Mouse (Mus musculus) neural tube, embryonic 14.5 days (tissue): ENCODE data around the gene Hps4. TPM values are rescaled to one million over a fixed set of nuclear protein-coding genes. Genes with fewer than 3 reads are reported as not detected.

Experiments
- ATAC-seq: fragments of 200-750 bp; cut with Nextera tagmentation; 2 replicates; pipeline ENCODE4 v1.8.0; 2017; ENCODE audit warnings: low read depth, mild to moderate bottlenecking, moderate TSS enrichment, moderate library complexity
- H3K27ac ChIP-seq: fragments of 300-500 bp; sonication (generic); 2 replicates; pipeline ENCODE4 v1.5.1; 2014; ENCODE audit warnings: low read depth, mild to moderate bottlenecking, control low read depth, low read length, moderate library complexity, mixed read lengths
- H3K27me3 ChIP-seq: fragments of 300-500 bp; sonication (generic); 2 replicates; pipeline ENCODE4 v1.6.1; 2014; ENCODE audit warnings: low read length; ENCODE audit not compliant: control insufficient read depth, insufficient read depth
- H3K36me3 ChIP-seq: fragments of 300-500 bp; sonication (generic); 2 replicates; pipeline ENCODE4 v1.6.1; 2014; ENCODE audit warnings: low read length, mixed read lengths; ENCODE audit not compliant: control insufficient read depth, insufficient read depth
- H3K4me1 ChIP-seq: fragments of 300-500 bp; sonication (generic); 2 replicates; pipeline ENCODE4 v1.6.1; 2014; ENCODE audit warnings: low read length; ENCODE audit not compliant: control insufficient read depth, insufficient read depth
- H3K4me2 ChIP-seq: fragments of 300-500 bp; sonication (generic); 2 replicates; pipeline ENCODE4 v1.6.1; 2014; ENCODE audit warnings: mild to moderate bottlenecking, low read depth, low read length, control low read depth
- H3K4me3 ChIP-seq: fragments of 300-500 bp; sonication (generic); 2 replicates; pipeline ENCODE4 v1.5.1; 2014; ENCODE audit warnings: low read depth, low read length, control low read depth, mixed read lengths
- H3K9ac ChIP-seq: fragments of 300-500 bp; sonication (generic); replicated peaks from 2 replicates; pipeline ENCODE4 v1.6.1; 2014; ENCODE audit warnings: low read depth, mild to moderate bottlenecking, control low read depth, low read length, mixed read lengths
- H3K9me3 ChIP-seq: fragments of 300-500 bp; sonication (generic); 2 replicates; pipeline ENCODE4 v1.6.1; 2016; ENCODE audit warnings: low read length; ENCODE audit not compliant: control insufficient read depth
- WGBS: fragments of 180-500 bp; shearing (Covaris S2); extraction: QIAGEN DNeasy Blood & Tissue Kit; methylation state at CpG from one replicate; pipeline ENCODE4 v1.1.7; 2014; 5-methylcytosine and 5-hydroxymethylcytosine counted together
- polyA plus RNA-seq: library from polyadenylated mRNA; unstranded; fragments of >200 nt; fragmentation: Nextera tagmentation; extraction: Ambion mirVana; gene quantifications from 2 replicates; pipeline ENCODE4 v1.2.1, GENCODE M21; 2014

The Hps4 gene
- polyA plus RNA-seq, 1 experiment from 2014 or later, result 42.9 TPM

DNA sequence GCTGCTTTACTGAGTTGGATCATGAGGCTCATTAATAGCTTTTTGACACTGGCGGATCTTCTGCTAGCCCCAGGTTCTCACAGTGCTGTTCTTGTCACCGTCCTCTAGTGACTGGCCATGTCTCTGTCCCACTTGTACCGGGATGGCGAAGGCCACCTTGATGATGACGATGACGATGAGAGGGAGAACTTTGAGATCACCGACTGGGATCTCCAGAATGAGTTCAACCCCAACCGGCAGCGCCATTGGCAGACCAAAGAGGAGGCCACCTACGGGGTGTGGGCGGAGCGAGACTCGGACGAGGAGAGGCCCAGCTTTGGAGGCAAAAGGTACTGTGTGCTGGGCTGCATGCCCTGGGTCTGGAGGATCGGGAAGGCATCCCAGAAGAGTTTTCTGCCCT lies 15.0 kb upstream of the Hps4 start:
- Histone ChIP-seq H3K27me3 (no peaks in the 10 kb centered on the region), H3K4me1 (peaks cover 16% of the 10 kb centered on the region), H3K9ac (no peak overlapping the region), H3K4me2 (no peak overlapping the region), H3K36me3 (peaks cover 33% of the 10 kb centered on the region), H3K27ac (no peak overlapping the region), H3K4me3 (no peak overlapping the region), H3K9me3 (no peaks in the 10 kb centered on the region)
- no peak for ATAC-seq
- WGBS, result 94% methylated on average over 15 of the region's 15 CpGs

DNA sequence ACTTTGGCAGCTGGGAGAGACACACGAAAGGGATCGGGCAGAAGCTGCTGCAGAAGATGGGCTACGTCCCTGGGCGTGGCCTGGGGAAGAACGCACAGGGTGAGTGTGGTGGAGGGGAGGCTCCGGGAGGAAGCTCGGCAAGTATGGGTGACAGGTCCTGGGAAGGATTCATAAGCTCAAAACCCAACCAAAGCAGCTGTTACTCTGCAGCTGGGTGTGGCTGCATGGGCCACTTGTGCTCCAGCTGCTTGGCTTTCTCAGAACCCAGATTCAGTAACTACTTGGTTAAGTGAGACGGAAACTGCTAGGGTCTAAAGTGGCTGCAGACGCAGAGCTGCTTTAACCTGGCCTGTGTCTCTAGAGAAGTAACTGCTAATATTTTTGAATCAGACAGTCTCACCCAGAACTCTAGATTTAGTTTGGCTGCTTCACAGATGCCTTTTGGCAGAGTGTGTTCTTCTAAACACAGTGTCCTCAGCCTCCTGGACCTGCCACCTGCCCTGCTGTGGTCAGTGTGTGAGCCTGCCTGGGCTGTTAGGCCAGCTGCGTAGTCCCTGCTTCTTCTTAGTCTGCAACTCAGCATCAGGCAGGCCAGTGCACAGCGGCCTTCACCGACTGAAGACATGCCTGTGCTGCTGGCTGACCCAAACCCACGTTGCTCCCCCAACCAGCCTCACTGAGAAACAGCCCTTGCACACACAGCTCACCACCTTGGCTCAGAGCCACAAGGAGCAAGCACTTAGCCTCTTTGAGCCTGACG lies 12.9 kb upstream of the Hps4 start:
- H3K27me3 ChIP-seq, result no peaks in the 10 kb centered on the region
- peaks cover 15% of the 10 kb centered on the region for H3K4me1 ChIP-seq
- 96% methylated on average over 14 of the region's 14 CpGs for WGBS
- H3K4me3 ChIP-seq, result no peak overlapping the region
- no peak overlapping the region for H3K27ac ChIP-seq
- no peak for ATAC-seq
- no peak overlapping the region for H3K4me2 ChIP-seq
- no peak overlapping the region for H3K9ac ChIP-seq
- no peaks in the 10 kb centered on the region for H3K9me3 ChIP-seq
- peaks cover 54% of the 10 kb centered on the region for H3K36me3 ChIP-seq

- no peak overlapping the region for H3K9ac ChIP-seq
- 40% methylated on average over 2 of the region's 2 CpGs for WGBS
Measured at GRCm38 (mm10) chr5:112335473-112335872, 7.4 kb upstream of the Hps4 start.

DNA sequence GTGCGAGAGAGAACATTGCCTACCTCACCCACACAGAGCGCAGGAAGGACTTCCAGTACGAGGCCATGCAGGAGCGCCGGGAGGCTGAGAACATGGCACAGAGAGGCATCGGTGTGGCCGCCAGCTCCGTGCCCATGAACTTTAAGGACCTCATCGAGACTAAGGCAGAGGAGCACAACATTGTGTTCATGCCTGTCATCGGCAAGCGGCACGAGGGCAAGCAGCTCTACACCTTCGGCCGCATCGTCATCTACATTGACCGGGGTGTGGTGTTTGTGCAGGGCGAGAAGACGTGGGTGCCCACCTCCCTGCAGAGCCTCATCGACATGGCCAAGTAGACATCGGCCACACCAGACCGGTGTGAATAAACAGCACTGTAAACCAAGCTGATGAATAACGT lies 5.9 kb upstream of the Hps4 start:
- peaks cover 62% of the 10 kb centered on the region for H3K36me3 ChIP-seq
- no peak overlapping the region for H3K27ac ChIP-seq
- H3K4me2 ChIP-seq, result no peak overlapping the region
- peaks cover 2% of the 10 kb centered on the region for H3K4me1 ChIP-seq
- H3K9me3 ChIP-seq, result no peaks in the 10 kb centered on the region
- H3K27me3 ChIP-seq, result no peaks in the 10 kb centered on the region
- no peak overlapping the region for H3K9ac ChIP-seq
- H3K4me3 ChIP-seq, result no peak overlapping the region
- ATAC-seq, result no peak
- WGBS, result 94% methylated on average over 22 of the region's 22 CpGs

More at GRCm38 (mm10) chr5:112335473-112335872, 7.4 kb upstream of the Hps4 start:
- no peaks in the 10 kb centered on the region for H3K27me3 ChIP-seq
- no peaks in the 10 kb centered on the region for H3K4me1 ChIP-seq
- H3K4me2 ChIP-seq, result no peak overlapping the region
- no peaks in the 10 kb centered on the region for H3K9me3 ChIP-seq
- no peak overlapping the region for H3K27ac ChIP-seq
- H3K36me3 ChIP-seq, result peaks cover 78% of the 10 kb centered on the region
- no peak for ATAC-seq
- no peak overlapping the region for H3K4me3 ChIP-seq

DNA sequence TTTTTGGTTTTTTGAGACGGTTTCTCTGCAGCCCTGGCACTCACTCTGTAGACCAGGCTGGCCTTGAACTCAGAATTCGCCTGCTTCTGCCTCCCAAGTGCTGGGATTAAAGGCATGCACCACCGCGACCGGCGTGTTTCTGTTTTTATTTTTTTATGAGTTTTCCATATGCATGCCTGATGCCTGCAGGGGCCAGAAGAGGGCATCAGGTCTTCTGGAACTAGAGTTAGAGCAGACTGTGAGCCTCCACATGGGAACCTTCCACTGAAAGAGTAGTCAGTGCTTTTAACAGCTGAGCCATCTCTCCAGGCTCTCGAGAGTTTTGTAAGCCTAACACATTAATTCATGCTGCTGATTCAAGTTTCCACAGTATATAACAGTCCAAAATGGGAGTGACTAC lies 3.7 kb upstream of the Hps4 start:
- H3K27me3 ChIP-seq, result no peaks in the 10 kb centered on the region
- H3K36me3 ChIP-seq, result peaks cover 44% of the 10 kb centered on the region
- ATAC-seq, result no peak
- H3K4me2 ChIP-seq, result no peak overlapping the region
- H3K4me3 ChIP-seq, result no peak overlapping the region
- WGBS, result 76% methylated on average over 7 of the region's 7 CpGs
- H3K9ac ChIP-seq, result no peak overlapping the region
- no peak overlapping the region for H3K27ac ChIP-seq
- no peaks in the 10 kb centered on the region for H3K9me3 ChIP-seq
- H3K4me1 ChIP-seq, result peaks cover 12% of the 10 kb centered on the region

- Histone ChIP-seq H3K4me1 (peaks cover 20% of the 10 kb centered on the region), H3K4me2 (peak overlapping the region; percentile 81), H3K27ac (peak overlapping the region; percentile 24), H3K27me3 (no peaks in the 10 kb centered on the region), H3K36me3 (peaks cover 13% of the 10 kb centered on the region), H3K9ac (peak overlapping the region; percentile 85), H3K4me3 (peak overlapping the region; percentile 64), H3K9me3 (no peaks in the 10 kb centered on the region)
- peak; percentile 64 for ATAC-seq
- under 1% methylated on average over 24 of the region's 24 CpGs for WGBS
Measured at GRCm38 (mm10) chr5:112343205-112343595, 317 bp downstream of the Hps4 start.

DNA sequence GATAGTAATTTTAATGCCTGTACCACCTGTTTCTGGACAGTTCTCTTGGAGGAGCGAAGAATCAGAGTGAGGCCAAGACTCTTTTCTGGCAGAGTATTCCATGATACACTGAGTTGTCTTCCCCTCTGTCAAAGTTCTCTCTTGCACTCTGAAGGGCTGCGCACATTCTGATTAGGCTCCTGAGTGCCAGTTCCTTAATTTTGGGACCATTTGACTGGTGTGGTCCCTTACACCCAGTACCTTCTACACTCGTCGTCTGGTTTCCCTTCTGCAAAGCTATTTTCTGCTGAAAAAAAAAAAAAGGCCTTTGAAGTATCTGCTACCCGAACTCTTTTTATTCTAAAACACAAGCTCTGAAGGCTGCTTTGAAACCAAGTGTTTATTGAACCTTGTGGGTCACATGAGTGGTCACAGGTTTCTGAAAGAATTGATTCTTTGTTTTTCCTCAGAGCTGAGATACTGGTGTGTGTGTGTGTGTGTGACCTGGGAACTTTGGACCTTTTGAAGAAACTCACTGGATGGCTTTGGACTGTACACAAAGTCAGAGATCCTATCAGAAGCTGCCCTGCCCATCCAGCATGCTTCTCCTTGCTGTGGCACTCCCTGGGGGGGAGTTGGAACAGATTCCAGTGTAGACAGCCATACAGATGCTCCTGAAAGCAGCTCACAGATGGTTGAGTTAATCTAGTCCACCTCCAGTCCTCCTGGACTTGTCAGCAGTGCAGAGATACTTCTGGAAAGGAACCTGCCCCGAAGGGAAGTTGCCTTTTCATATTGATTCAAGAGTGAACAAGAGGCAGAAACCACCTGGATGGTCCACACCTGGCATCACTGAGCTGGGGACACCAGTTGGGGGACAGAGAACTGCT lies 1.4 kb downstream of the Hps4 start:
- Histone ChIP-seq H3K4me1 (peaks cover 20% of the 10 kb centered on the region), H3K9ac (no peak overlapping the region), H3K27ac (no peak overlapping the region), H3K9me3 (no peaks in the 10 kb centered on the region), H3K27me3 (no peaks in the 10 kb centered on the region), H3K36me3 (peaks cover 6% of the 10 kb centered on the region), H3K4me2 (no peak overlapping the region), H3K4me3 (no peak overlapping the region)
- 74% methylated on average over 6 of the region's 6 CpGs for WGBS
- no peak for ATAC-seq

GRCm38 (mm10) chr5:112346211-112346965 lies 3.5 kb downstream of the Hps4 start:
- H3K4me3 ChIP-seq, result no peak overlapping the region
- no peak overlapping the region for H3K9ac ChIP-seq
- no peaks in the 10 kb centered on the region for H3K27me3 ChIP-seq
- peaks cover 20% of the 10 kb centered on the region for H3K4me1 ChIP-seq
- 81% methylated on average over 16 of the region's 16 CpGs for WGBS
- H3K4me2 ChIP-seq, result no peak overlapping the region
- no peak overlapping the region for H3K27ac ChIP-seq
- H3K9me3 ChIP-seq, result no peaks in the 10 kb centered on the region
- peaks cover 19% of the 10 kb centered on the region for H3K36me3 ChIP-seq
- ATAC-seq, result no peak
